Mouse (Mus musculus): ENCODE results near the gene Elob.

DNA sequence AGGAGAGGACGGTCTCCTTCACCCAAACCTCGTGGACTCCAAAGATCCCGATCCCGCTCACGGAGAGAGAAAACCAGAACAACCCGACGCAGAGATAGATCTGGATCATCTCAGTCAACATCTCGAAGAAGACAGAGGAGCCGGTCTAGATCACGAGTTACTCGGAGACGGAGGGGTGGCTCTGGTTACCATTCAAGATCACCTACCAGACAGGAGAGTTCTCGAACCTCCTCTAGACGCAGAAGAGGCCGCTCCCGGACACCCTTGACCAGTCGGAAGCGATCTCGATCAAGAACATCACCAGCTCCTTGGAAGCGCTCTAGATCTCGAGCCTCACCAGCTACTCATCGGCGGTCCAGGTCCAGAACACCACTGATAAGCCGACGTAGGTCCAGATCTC is 9.7 kb downstream of the Elob start:
- no peak for TF ChIP-seq EP300 (IDR thresholded peaks at IDR 0.05; ENCODE audit: low read depth)
- TF ChIP-seq CTCF (IDR thresholded peaks at IDR 0.05; ENCODE audit: low read depth): no peak
